Mouse (Mus musculus): ENCODE data around the gene Dctn2. TPM values are rescaled to one million over a fixed set of nuclear protein-coding genes. Genes with fewer than 3 reads are reported as not detected.
"Not testable (repeated sequence)": the region's sequence is repeated elsewhere in the genome, so short reads cannot be mapped to it uniquely, and the experiment has no call there.

Dctn2 gene
- total RNA-seq, 2 experiments from 2014 or later, result 143 to 159 TPM

GRCm38 (mm10) chr10:127311476-127312355 lies 45.5 kb downstream of the Dctn2 start, which contains the start of gene Mars:
Mars (minus strand) TSS chr10:127311786.
- DNase-seq (ENCODE audit: low spot score in 2 of 2), result peak; percentile 88 to 90

GRCm38 (mm10) chr10:127312356-127312676 lies 46.1 kb downstream of the Dctn2 start:
- peak; percentile 75 to 76 for DNase-seq (ENCODE audit: low spot score in 2 of 2)

GRCm38 (mm10) chr10:127312858-127313257 lies 46.7 kb downstream of the Dctn2 start:
- no peak for DNase-seq (ENCODE audit: low spot score in 2 of 2)

GRCm38 (mm10) chr10:127313516-127313915 lies 47.3 kb downstream of the Dctn2 start:
- not testable (repeated sequence) for DNase-seq (ENCODE audit: low spot score in 2 of 2)

- DNase-seq (ENCODE audit: low spot score in 2 of 2), result not testable (repeated sequence)
These were observed 48.8 kb downstream of the Dctn2 start for GRCm38 (mm10) chr10:127314950-127315349.

- no peak for DNase-seq (ENCODE audit: low spot score in 2 of 2)
These were observed 51.1 kb downstream of the Dctn2 start for GRCm38 (mm10) chr10:127317277-127317676.

GRCm38 (mm10) chr10:127318009-127318408 lies 51.8 kb downstream of the Dctn2 start:
- no peak for DNase-seq (ENCODE audit: low spot score in 2 of 2)

GRCm38 (mm10) chr10:127319969-127320368 lies 53.8 kb downstream of the Dctn2 start:
- DNase-seq (ENCODE audit: low spot score in 2 of 2), result no peak

GRCm38 (mm10) chr10:127321621-127322020 lies 55.5 kb downstream of the Dctn2 start, which contains the start of gene Arhgap9:
Arhgap9 (plus strand) TSS chr10:127321964.
- DNase-seq (ENCODE audit: low spot score in 2 of 2), result no peak

- DNase-seq (ENCODE audit: low spot score in 2 of 2), result no peak
These were observed 56.0 kb downstream of the Dctn2 start for GRCm38 (mm10) chr10:127322178-127322577.

GRCm38 (mm10) chr10:127322669-127323068 lies 56.5 kb downstream of the Dctn2 start:
- no peak for DNase-seq (ENCODE audit: low spot score in 2 of 2)

GRCm38 (mm10) chr10:127323131-127323855 lies 57.1 kb downstream of the Dctn2 start:
- no peak for DNase-seq (ENCODE audit: low spot score in 2 of 2)

- DNase-seq (ENCODE audit: low spot score in 2 of 2), result no peak
These were observed 58.3 kb downstream of the Dctn2 start for GRCm38 (mm10) chr10:127324495-127324894.

- DNase-seq (ENCODE audit: low spot score in 2 of 2), result no peak
These were observed 59.4 kb downstream of the Dctn2 start for GRCm38 (mm10) chr10:127325454-127326016.

GRCm38 (mm10) chr10:127326017-127326801 lies 60.0 kb downstream of the Dctn2 start:
- peak in 1 of 2 experiments; percentile 23 for DNase-seq (ENCODE audit: low spot score in 2 of 2)

GRCm38 (mm10) chr10:127326828-127327227 lies 60.7 kb downstream of the Dctn2 start:
- DNase-seq (ENCODE audit: low spot score in 2 of 2), result peak in 1 of 2 experiments; percentile 29

GRCm38 (mm10) chr10:127327461-127328145 lies 61.4 kb downstream of the Dctn2 start:
- no peak for DNase-seq (ENCODE audit: low spot score in 2 of 2)

GRCm38 (mm10) chr10:127330212-127330611 lies 64.0 kb downstream of the Dctn2 start:
- DNase-seq (ENCODE audit: low spot score in 2 of 2), result no peak

Measured in adrenal gland, adult 18-20 months (tissue).